Mouse (Mus musculus): Measurements from ENCODE around the gene Rai14. TPM values are rescaled to one million over a fixed set of nuclear protein-coding genes. Genes with fewer than 3 reads are reported as not detected.

Gene Rai14
- polyA plus RNA-seq, 1 experiment from 2014 or later: 21.3 TPM

DNA sequence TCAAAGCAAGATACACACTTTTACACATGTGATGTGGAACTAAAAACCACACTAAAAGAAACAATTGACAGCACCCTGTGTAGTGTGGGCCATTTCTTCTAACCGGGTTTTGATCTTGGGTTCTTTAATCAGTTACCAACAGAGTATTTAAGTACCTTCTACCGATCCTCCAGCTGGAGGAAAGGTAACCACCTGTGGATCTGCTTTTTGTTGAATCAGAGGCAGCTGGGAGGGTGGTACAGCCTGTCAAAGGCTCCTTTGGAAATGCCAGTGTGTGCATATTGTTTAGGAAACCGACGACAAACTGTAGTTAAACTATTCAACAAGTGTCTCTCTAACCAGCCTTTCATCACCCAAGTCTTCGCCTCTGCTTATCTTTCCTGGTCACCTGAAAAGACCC is 1.5 kb upstream of the Rai14 start:
- no peaks in the 10 kb centered on the region for H3K27me3 ChIP-seq (ENCODE audit: control insufficient read depth, insufficient read depth, low read length)
- no peaks in the 10 kb centered on the region for H3K36me3 ChIP-seq (ENCODE audit: control insufficient read depth, insufficient read depth, low read length)
- H3K27ac ChIP-seq (ENCODE audit: low read length): no peak overlapping the region
- no peak overlapping the region for H3K4me2 ChIP-seq (ENCODE audit: low read depth, low read length)
- 32% methylated on average over 5 of the region's 5 CpGs for WGBS
- H3K4me3 ChIP-seq (replicated peaks; ENCODE audit: low read length): no peak overlapping the region
- H3K4me1 ChIP-seq (ENCODE audit: control insufficient read depth, insufficient read depth, low read length): 0 out of 2 replicates have a peak, but pooled peaks cover 6% of the 10 kb centered on the region
- no peak overlapping the region for H3K9ac ChIP-seq (ENCODE audit: low read length)
- H3K9me3 ChIP-seq (replicated peaks; ENCODE audit: control insufficient read depth, low read length): no peaks in the 10 kb centered on the region; the same call in 1 of the 2 replicates
- ATAC-seq (ENCODE audit: insufficient read depth, low FRiP score): no peak

DNA sequence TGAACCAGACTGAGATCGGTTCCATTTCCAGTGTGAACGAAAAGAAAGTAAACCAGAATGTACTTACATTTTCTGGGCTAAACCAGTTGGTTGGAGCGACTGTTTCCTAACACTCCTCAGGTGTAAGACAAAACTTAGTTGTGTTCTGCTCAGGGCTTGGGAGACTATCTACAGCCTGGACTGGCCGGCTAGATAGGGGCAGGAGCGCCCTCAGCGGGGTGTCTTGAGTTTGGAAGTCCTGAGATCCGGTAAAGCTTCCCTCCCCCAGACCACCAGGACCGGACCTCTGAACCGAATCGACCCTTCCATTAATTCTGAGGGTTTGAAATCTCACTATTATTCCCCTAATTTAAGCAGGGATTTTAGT is 698 bp upstream of the Rai14 start:
- Histone ChIP-seq H3K27me3 (ENCODE audit: control insufficient read depth, insufficient read depth, low read length) (no peaks in the 10 kb centered on the region), H3K4me2 (ENCODE audit: low read depth, low read length) (peak overlapping the region; percentile 90), H3K27ac (ENCODE audit: low read length) (peak overlapping the region; percentile 86), H3K4me3 (replicated peaks; ENCODE audit: low read length) (peak overlapping the region; percentile 83), H3K4me1 (ENCODE audit: control insufficient read depth, insufficient read depth, low read length) (0 out of 2 replicates have a peak, but pooled peaks cover 6% of the 10 kb centered on the region), H3K9me3 (replicated peaks; ENCODE audit: control insufficient read depth, low read length) (no peaks in the 10 kb centered on the region; the same call in 1 of the 2 replicates), H3K36me3 (ENCODE audit: control insufficient read depth, insufficient read depth, low read length) (no peaks in the 10 kb centered on the region), H3K9ac (ENCODE audit: low read length) (peak overlapping the region; percentile 88)
- 1% methylated on average over 10 of the region's 10 CpGs for WGBS
- peak; percentile 76; the same call in 1 of the 2 replicates for ATAC-seq (ENCODE audit: insufficient read depth, low FRiP score)

DNA sequence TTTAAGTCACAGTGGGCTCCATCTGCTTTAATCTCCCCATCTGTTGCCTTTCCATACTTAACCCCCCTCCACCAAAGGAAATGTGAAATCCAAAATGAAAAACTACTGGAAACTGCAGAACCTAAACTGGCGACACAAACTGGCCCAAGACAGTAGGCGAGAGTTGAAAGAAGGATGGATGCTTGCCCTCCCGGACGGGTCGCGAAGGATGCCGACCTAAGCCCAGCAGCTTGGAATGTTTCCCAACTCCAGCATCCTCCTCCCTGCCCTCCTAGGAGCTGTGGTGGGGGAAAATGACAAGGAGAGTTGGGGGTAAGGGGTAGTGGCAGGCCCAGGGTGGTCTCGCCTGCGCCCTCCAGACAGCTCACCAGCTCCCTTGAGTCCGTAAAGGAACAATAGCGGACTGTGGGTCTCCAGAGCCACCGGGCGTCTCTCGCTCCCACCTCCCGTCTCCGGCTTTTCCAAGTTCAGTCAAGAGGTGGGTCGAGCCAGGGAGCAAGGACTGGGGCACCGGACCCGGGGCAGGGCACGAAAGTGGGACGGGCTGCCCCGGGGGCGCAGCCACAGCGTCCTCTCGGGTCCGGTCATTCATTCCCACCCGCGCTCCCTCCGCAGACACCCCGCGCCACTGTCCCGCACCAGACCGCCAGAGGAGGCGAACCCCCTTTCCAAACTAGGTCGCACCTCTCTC is 653 bp downstream of the Rai14 start:
- Histone ChIP-seq H3K27me3 (ENCODE audit: control insufficient read depth, insufficient read depth, low read length) (no peaks in the 10 kb centered on the region), H3K4me3 (replicated peaks; ENCODE audit: low read length) (peak overlapping the region; percentile 83), H3K4me1 (ENCODE audit: control insufficient read depth, insufficient read depth, low read length) (0 out of 2 replicates have a peak, but pooled peaks cover 6% of the 10 kb centered on the region), H3K27ac (ENCODE audit: low read length) (peak overlapping the region; percentile 86), H3K36me3 (ENCODE audit: control insufficient read depth, insufficient read depth, low read length) (no peaks in the 10 kb centered on the region), H3K9me3 (replicated peaks; ENCODE audit: control insufficient read depth, low read length) (no peaks in the 10 kb centered on the region; the same call in 1 of the 2 replicates), H3K4me2 (ENCODE audit: low read depth, low read length) (peak overlapping the region; percentile 90), H3K9ac (ENCODE audit: low read length) (peak overlapping the region; percentile 88)
- peak; percentile 28 for ATAC-seq (ENCODE audit: insufficient read depth, low FRiP score)
- 1% methylated on average over 32 of the region's 35 CpGs for WGBS

DNA sequence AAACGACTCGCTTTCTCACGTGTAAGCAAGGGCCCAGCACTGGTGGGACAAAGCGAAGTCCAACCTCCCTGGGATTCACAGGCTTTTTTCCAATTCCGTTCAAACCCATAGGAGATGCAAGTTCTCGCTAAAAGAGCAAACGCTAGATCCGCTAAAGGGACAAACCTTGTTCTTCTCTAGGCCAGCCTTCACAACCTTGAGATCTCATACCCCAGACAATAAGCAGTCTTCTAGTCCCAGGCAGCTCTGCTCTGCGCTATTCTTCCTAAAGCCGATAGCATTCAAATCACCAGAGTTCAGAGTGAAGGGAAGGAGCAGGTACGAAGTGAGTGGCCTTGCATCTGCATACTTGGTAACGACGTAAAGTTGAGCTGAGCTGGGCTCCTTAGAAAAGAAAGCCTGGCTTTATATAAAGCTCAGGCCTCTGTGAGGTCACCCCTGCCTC is 1.2 kb downstream of the Rai14 start:
- peak overlapping the region; percentile 83 for H3K4me3 ChIP-seq (replicated peaks; ENCODE audit: low read length)
- no peaks in the 10 kb centered on the region for H3K27me3 ChIP-seq (ENCODE audit: control insufficient read depth, insufficient read depth, low read length)
- H3K4me2 ChIP-seq (ENCODE audit: low read depth, low read length): peak overlapping the region; percentile 90
- no peak overlapping the region; the same call in 1 of the 2 replicates for H3K27ac ChIP-seq (ENCODE audit: low read length)
- 0 out of 2 replicates have a peak, but pooled peaks cover 6% of the 10 kb centered on the region for H3K4me1 ChIP-seq (ENCODE audit: control insufficient read depth, insufficient read depth, low read length)
- H3K9me3 ChIP-seq (replicated peaks; ENCODE audit: control insufficient read depth, low read length): no peaks in the 10 kb centered on the region; the same call in 1 of the 2 replicates
- no peaks in the 10 kb centered on the region for H3K36me3 ChIP-seq (ENCODE audit: control insufficient read depth, insufficient read depth, low read length)
- WGBS: 18% methylated on average over 13 of the region's 13 CpGs
- ATAC-seq (ENCODE audit: insufficient read depth, low FRiP score): no peak
- peak overlapping the region; percentile 88 for H3K9ac ChIP-seq (ENCODE audit: low read length)

DNA sequence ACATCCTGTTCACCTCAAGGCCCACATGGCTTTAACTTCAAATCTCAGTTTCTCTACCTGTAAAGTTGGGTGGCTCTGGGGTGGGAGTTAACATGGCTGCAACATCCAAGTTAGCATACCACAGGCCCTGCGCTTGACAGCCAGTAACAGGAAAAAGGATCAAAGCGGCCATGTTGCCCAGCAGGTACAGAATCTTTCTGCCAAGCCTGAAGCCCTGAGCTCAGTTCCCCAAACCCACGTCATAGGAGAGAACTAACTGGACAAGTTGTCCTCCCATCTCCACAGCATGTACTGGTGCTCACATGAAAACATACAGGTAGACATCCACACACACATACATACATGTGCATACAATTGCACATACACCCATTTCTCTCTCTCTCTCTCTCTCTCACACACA is 2.1 kb downstream of the Rai14 start:
- H3K4me1 ChIP-seq (ENCODE audit: control insufficient read depth, insufficient read depth, low read length): 0 out of 2 replicates have a peak, but pooled peaks cover 6% of the 10 kb centered on the region
- H3K9ac ChIP-seq (ENCODE audit: low read length): no peak overlapping the region
- H3K4me2 ChIP-seq (ENCODE audit: low read depth, low read length): peak overlapping the region; percentile 90
- no peaks in the 10 kb centered on the region for H3K27me3 ChIP-seq (ENCODE audit: control insufficient read depth, insufficient read depth, low read length)
- peaks cover 3% of the 10 kb centered on the region; the same call in 1 of the 2 replicates for H3K36me3 ChIP-seq (ENCODE audit: control insufficient read depth, insufficient read depth, low read length)
- H3K27ac ChIP-seq (ENCODE audit: low read length): no peak overlapping the region
- H3K4me3 ChIP-seq (replicated peaks; ENCODE audit: low read length): no peak overlapping the region
- no peaks in the 10 kb centered on the region; the same call in 1 of the 2 replicates for H3K9me3 ChIP-seq (replicated peaks; ENCODE audit: control insufficient read depth, low read length)
- 87% methylated on average over 3 of the region's 3 CpGs for WGBS
- ATAC-seq (ENCODE audit: insufficient read depth, low FRiP score): no peak

DNA sequence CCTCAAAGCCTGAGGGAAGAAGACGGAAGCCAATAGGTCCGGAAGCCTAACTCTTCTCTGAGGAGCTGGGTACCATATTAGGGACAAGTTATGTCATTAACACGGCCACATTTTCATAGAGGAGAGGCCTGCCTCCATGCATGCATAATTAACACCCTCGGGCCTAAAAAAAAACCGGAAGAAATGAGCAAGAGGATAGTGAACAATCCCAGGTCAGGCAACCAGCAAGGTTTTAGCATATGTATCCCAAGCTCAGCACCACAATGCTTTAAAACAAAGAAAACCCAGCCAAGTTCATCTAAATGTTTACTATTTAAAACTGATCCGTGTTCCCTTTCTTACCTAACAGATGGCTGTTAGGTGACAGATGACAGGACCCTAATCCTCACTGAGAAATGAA is 3.2 kb downstream of the Rai14 start:
- Histone ChIP-seq H3K27ac (ENCODE audit: low read length) (no peak overlapping the region), H3K4me3 (replicated peaks; ENCODE audit: low read length) (no peak overlapping the region), H3K9me3 (replicated peaks; ENCODE audit: control insufficient read depth, low read length) (no peaks in the 10 kb centered on the region; the same call in 1 of the 2 replicates), H3K4me1 (ENCODE audit: control insufficient read depth, insufficient read depth, low read length) (0 out of 2 replicates have a peak, but pooled peaks cover 9% of the 10 kb centered on the region), H3K9ac (ENCODE audit: low read length) (no peak overlapping the region), H3K27me3 (ENCODE audit: control insufficient read depth, insufficient read depth, low read length) (no peaks in the 10 kb centered on the region), H3K4me2 (ENCODE audit: low read depth, low read length) (no peak overlapping the region), H3K36me3 (ENCODE audit: control insufficient read depth, insufficient read depth, low read length) (peaks cover 3% of the 10 kb centered on the region; the same call in 1 of the 2 replicates)
- WGBS: 80% methylated on average over 6 of the region's 6 CpGs
- ATAC-seq (ENCODE audit: insufficient read depth, low FRiP score): no peak

DNA sequence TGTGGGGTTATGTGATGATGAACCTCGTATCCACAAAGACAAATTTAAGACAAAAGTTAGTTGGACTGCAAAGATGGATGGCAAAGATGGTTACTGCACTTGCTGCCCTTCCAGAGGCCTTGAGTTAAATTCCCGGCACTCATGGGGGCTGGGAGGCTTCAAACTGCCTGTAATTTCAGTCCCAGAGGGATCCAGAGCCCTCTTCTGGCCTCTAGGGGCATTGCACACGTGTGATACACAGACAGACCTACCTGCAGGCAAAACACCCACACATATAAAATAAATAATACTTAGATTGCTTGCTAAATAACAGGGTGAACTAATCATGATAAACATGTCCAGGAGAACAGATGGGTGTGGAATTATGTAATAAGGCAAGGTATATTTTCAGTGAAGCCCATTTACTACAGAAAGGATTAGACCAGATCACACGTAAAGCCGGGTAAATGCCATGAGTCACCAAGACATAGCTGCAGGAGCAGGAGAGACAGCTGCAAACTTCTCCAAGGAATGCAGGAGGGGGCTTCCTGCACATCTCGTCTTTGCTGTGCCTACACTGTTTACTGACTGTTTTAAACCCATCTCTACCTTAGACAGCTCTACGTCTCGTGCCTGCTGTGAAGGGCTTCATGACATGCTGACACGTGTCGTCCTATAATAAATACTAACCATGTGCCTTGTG is 5.7 kb downstream of the Rai14 start:
- H3K36me3 ChIP-seq (ENCODE audit: control insufficient read depth, insufficient read depth, low read length): peaks cover 3% of the 10 kb centered on the region; the same call in 1 of the 2 replicates
- no peak overlapping the region for H3K9ac ChIP-seq (ENCODE audit: low read length)
- H3K27ac ChIP-seq (ENCODE audit: low read length): no peak overlapping the region
- H3K9me3 ChIP-seq (replicated peaks; ENCODE audit: control insufficient read depth, low read length): no peaks in the 10 kb centered on the region
- H3K27me3 ChIP-seq (ENCODE audit: control insufficient read depth, insufficient read depth, low read length): no peaks in the 10 kb centered on the region
- H3K4me1 ChIP-seq (ENCODE audit: control insufficient read depth, insufficient read depth, low read length): 0 out of 2 replicates have a peak, but pooled peaks cover 13% of the 10 kb centered on the region
- ATAC-seq (ENCODE audit: insufficient read depth, low FRiP score): no peak
- 81% methylated on average over 10 of the region's 10 CpGs for WGBS
- no peak overlapping the region for H3K4me3 ChIP-seq (replicated peaks; ENCODE audit: low read length)
- no peak overlapping the region for H3K4me2 ChIP-seq (ENCODE audit: low read depth, low read length)

DNA sequence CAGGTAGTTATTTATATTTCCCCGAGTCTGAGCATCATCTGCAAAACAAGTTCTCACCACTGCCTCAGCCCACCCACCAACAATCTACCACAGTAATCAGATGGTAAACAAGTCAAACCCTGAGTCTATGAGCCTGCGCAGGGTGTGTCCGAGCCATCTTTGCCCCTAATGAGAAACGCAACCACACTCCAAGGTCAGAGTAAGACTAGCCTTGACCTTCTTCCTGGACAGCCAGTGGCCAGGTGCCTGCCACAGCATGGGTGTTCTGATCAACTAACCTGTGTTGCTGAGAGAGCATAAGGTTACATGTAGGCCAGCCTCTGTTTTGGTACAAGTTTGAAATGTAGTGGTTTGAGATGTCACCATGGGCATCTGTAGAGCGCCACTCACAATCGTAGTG is 7.3 kb downstream of the Rai14 start:
- peaks cover 10% of the 10 kb centered on the region; the same call in 1 of the 2 replicates for H3K4me1 ChIP-seq (ENCODE audit: control insufficient read depth, insufficient read depth, low read length)
- H3K36me3 ChIP-seq (ENCODE audit: control insufficient read depth, insufficient read depth, low read length): peaks cover 3% of the 10 kb centered on the region; the same call in 1 of the 2 replicates
- ATAC-seq (ENCODE audit: insufficient read depth, low FRiP score): no peak
- no peak overlapping the region for H3K27ac ChIP-seq (ENCODE audit: low read length)
- H3K4me3 ChIP-seq (replicated peaks; ENCODE audit: low read length): no peak overlapping the region
- 88% methylated on average over 6 of the region's 6 CpGs for WGBS
- H3K9me3 ChIP-seq (replicated peaks; ENCODE audit: control insufficient read depth, low read length): no peaks in the 10 kb centered on the region
- H3K9ac ChIP-seq (ENCODE audit: low read length): no peak overlapping the region
- no peak overlapping the region for H3K4me2 ChIP-seq (ENCODE audit: low read depth, low read length)
- no peaks in the 10 kb centered on the region for H3K27me3 ChIP-seq (ENCODE audit: control insufficient read depth, insufficient read depth, low read length)

DNA sequence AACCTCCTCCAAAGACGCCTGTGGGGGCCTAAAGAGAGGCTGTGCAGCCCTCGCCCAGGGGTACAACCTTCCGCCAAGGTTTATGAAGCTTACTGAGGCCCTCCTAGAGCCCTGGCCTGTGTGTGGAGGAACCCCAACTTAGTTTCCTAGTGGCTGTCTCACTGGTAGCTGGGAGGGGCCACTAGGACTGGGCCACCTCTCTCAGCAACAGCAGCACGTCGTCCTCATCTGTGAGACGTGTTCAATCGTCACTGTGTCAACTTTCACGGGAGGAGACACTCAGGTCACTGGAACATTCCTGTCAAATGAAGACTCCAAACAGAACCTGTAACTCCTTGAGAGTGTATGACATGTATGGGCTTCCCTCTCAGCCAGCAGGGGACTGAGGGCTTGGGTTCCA is 8.0 kb downstream of the Rai14 start:
- no peak overlapping the region for H3K9ac ChIP-seq (ENCODE audit: low read length)
- no peaks in the 10 kb centered on the region for H3K9me3 ChIP-seq (replicated peaks; ENCODE audit: control insufficient read depth, low read length)
- 57% methylated on average over 8 of the region's 8 CpGs for WGBS
- peak; percentile 45; the same call in 1 of the 2 replicates for ATAC-seq (ENCODE audit: insufficient read depth, low FRiP score)
- peaks cover 17% of the 10 kb centered on the region; the same call in 1 of the 2 replicates for H3K4me1 ChIP-seq (ENCODE audit: control insufficient read depth, insufficient read depth, low read length)
- H3K36me3 ChIP-seq (ENCODE audit: control insufficient read depth, insufficient read depth, low read length): peaks cover 3% of the 10 kb centered on the region; the same call in 1 of the 2 replicates
- no peak overlapping the region for H3K4me2 ChIP-seq (ENCODE audit: low read depth, low read length)
- H3K4me3 ChIP-seq (replicated peaks; ENCODE audit: low read length): no peak overlapping the region
- no peak overlapping the region for H3K27ac ChIP-seq (ENCODE audit: low read length)
- no peaks in the 10 kb centered on the region for H3K27me3 ChIP-seq (ENCODE audit: control insufficient read depth, insufficient read depth, low read length)
